15 mouse cellular contexts compared by ENCODE assay signal in the genomic region with DNA sequence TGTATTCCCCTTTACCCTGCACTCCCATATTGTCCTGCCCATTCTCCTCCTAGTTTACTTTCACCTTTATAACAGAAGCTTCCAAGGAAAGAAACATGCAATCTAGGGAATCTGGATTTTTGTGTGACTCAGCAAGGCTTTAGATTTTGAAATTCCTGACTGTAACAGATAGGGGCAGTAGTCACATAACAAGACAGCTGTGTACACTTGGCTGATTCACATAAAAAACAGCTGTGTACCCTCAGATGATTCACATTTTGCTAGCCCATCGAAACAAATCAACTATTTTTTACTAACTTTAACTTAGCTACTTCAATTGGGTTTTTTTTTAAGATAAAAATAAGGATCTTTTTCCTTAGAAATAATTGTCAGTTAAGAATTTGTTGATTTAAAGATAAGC.
"Had no signal": no experiment of that assay in that cellular context is flagged by ENCODE, and none has a peak within 500 bp of the region (broad histone marks: within the 10 kb centered on the region; RNA-seq: fewer than 3 reads in every experiment).

No protein-coding gene starts in this region.

- H3K4me1 ChIP-seq: kidney, embryonic 15.5 days; liver, embryonic 13.5 days; lung, embryonic 15.5 days; megakaryocyte, embryonic 14.5 days; midbrain, embryonic 12.5 days had no signal

- ATAC-seq: liver, postnatal 0 days had no signal

- H3K4me3 ChIP-seq: kidney, embryonic 15.5 days; liver, embryonic 13.5 days; lung, embryonic 15.5 days; megakaryocyte, embryonic 14.5 days; midbrain, embryonic 12.5 days had no signal

- H3K9me3 ChIP-seq: kidney, embryonic 15.5 days; liver, embryonic 13.5 days; lung, embryonic 15.5 days; megakaryocyte, embryonic 14.5 days; midbrain, embryonic 12.5 days had no signal

- H3K27me3 ChIP-seq: kidney, embryonic 15.5 days; liver, embryonic 13.5 days; lung, embryonic 15.5 days; megakaryocyte, embryonic 14.5 days; midbrain, embryonic 12.5 days had no signal

- H3K27ac ChIP-seq: kidney, embryonic 15.5 days; liver, embryonic 13.5 days; lung, embryonic 15.5 days; macrophage; midbrain, embryonic 12.5 days had no signal

- H3K4me2 ChIP-seq: kidney, embryonic 15.5 days; liver, embryonic 13.5 days; lung, embryonic 15.5 days; midbrain, embryonic 12.5 days had no signal

- H3K9ac ChIP-seq: kidney, embryonic 15.5 days; liver, embryonic 13.5 days; liver, postnatal 0 days; lung, embryonic 15.5 days; midbrain, embryonic 12.5 days had no signal

- DNase-seq: kidney, adult 2 months; kidney, postnatal 36 days; liver; liver, embryonic 13.5 days; liver, postnatal 0 days; lung, postnatal 14 days; right cerebral cortex, postnatal 4 days; spleen, adult 18-20 months; thymus, adult 2 months; thymus, postnatal 25 days had no signal

- H3K36me3 ChIP-seq: kidney, embryonic 15.5 days; liver, embryonic 13.5 days; lung, embryonic 15.5 days; midbrain, embryonic 12.5 days had no signal
